ENCODE assay signal across 10 mouse cellular contexts in the genomic region with DNA sequence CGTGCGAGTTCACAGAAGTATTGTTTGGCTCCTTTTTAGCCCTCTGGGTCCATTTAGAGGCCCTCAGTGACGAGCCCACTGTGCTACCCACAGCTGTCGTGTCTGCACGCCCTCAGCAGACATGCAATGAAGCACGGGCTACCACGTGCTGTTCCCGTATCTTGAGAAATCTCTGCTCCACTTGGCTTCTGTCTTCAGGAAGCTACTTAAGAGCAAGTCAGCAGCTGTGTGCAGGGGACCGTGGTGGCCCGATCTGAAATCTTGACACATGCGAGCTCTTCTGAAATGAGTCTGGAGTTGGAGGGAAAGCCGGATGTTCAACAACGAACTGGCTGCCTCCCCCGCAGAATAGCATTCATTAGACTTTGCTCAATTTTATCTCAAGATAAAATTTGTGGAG. TPM values are rescaled to one million over a fixed set of nuclear protein-coding genes. Genes with fewer than 3 reads are reported as not detected.
DNase-seq lines count a peak whose midpoint lies in the region; ATAC-seq and TF ChIP-seq lines count a peak whose summit lies in the region.
"Had no signal": no experiment of that assay in that cellular context is flagged by ENCODE, and none has a peak within 500 bp of the region (broad histone marks: within the 10 kb centered on the region; RNA-seq: fewer than 3 reads in every experiment).

No protein-coding gene starts in this region.

- H3K36me3 ChIP-seq in liver, postnatal 0 days (replicated peaks; ENCODE audit: insufficient read depth, low read length): no peaks in the 10 kb centered on the region
- H3K36me3 ChIP-seq in heart, embryonic 16.5 days (ENCODE audit: control insufficient read depth, insufficient read depth): no peaks in the 10 kb centered on the region
- H3K36me3 ChIP-seq in kidney, embryonic 14.5 days (ENCODE audit: control insufficient read depth, insufficient read depth, low read length): no peaks in the 10 kb centered on the region
- no peaks in the 10 kb centered on the region for H3K36me3 ChIP-seq in forebrain, embryonic 14.5 days (ENCODE audit: control insufficient read depth, insufficient read depth, low read length)

- no peaks in the 10 kb centered on the region for H3K27me3 ChIP-seq in liver, postnatal 0 days (ENCODE audit: insufficient read depth, low read length)
- no peaks in the 10 kb centered on the region for H3K27me3 ChIP-seq in heart, embryonic 16.5 days (ENCODE audit: control insufficient read depth, insufficient read depth, low read length)
- H3K27me3 ChIP-seq in kidney, embryonic 14.5 days (ENCODE audit: control insufficient read depth, insufficient read depth, low read length): 0 out of 2 replicates have a peak, but pooled peaks cover 4% of the 10 kb centered on the region
- H3K27me3 ChIP-seq in forebrain, embryonic 14.5 days (replicated peaks; ENCODE audit: control insufficient read depth, insufficient read depth, low read length): no peaks in the 10 kb centered on the region

- peaks cover 6% of the 10 kb centered on the region for H3K9me3 ChIP-seq in liver, postnatal 0 days (ENCODE audit: low read length)
- 0 out of 2 replicates have a peak, but pooled peaks cover 2% of the 10 kb centered on the region for H3K9me3 ChIP-seq in heart, embryonic 16.5 days (replicated peaks; ENCODE audit: control insufficient read depth, low read length)
- H3K9me3 ChIP-seq in kidney, embryonic 14.5 days (ENCODE audit: control insufficient read depth, low read length): no peaks in the 10 kb centered on the region
- H3K9me3 ChIP-seq in forebrain, embryonic 14.5 days (replicated peaks; ENCODE audit: control insufficient read depth, low read length): no peaks in the 10 kb centered on the region

- 65% methylated on average over 14 of the region's 14 CpGs for WGBS in liver, postnatal 0 days (ENCODE audit: insufficient replicate concordance)
- WGBS in heart, embryonic 16.5 days: 41% methylated on average over 14 of the region's 14 CpGs
- WGBS in kidney, embryonic 14.5 days: 23% methylated on average over 14 of the region's 14 CpGs
- WGBS in forebrain, embryonic 14.5 days: 74% methylated on average over 14 of the region's 14 CpGs

- H3K27ac ChIP-seq in liver, postnatal 0 days (ENCODE audit: low read depth): no peak overlapping the region
- H3K27ac ChIP-seq in heart, embryonic 16.5 days (ENCODE audit: low read length): no peak overlapping the region
- H3K27ac ChIP-seq in kidney, embryonic 14.5 days (ENCODE audit: low read depth, low read length): no peak overlapping the region
- no peak overlapping the region for H3K27ac ChIP-seq in forebrain, embryonic 14.5 days (ENCODE audit: low read depth, low read length)
- H3K27ac ChIP-seq: layer of hippocampus, adult 2 months had no signal

- H3K4me1 ChIP-seq in liver, postnatal 0 days (ENCODE audit: insufficient read depth): no peaks in the 10 kb centered on the region
- H3K4me1 ChIP-seq in heart, embryonic 16.5 days (ENCODE audit: control insufficient read depth, insufficient read depth, low read length): peaks cover 10% of the 10 kb centered on the region
- H3K4me1 ChIP-seq in kidney, embryonic 14.5 days (ENCODE audit: control insufficient read depth, insufficient read depth, low read length): peaks cover 10% of the 10 kb centered on the region; the same call in 1 of the 2 replicates
- H3K4me1 ChIP-seq in forebrain, embryonic 14.5 days (ENCODE audit: control insufficient read depth, insufficient read depth, low read length): no peaks in the 10 kb centered on the region

- no peak overlapping the region for H3K4me3 ChIP-seq in liver, postnatal 0 days (ENCODE audit: low read depth, low read length)
- H3K4me3 ChIP-seq in heart, embryonic 16.5 days (ENCODE audit: low read length): no peak overlapping the region
- no peak overlapping the region for H3K4me3 ChIP-seq in kidney, embryonic 14.5 days (ENCODE audit: low read length)
- no peak overlapping the region for H3K4me3 ChIP-seq in forebrain, embryonic 14.5 days (ENCODE audit: low read depth, low read length)
- H3K4me3 ChIP-seq: layer of hippocampus, adult 2 months had no signal

- peak; percentile 31; the same call in 1 of the 2 replicates for ATAC-seq in liver, postnatal 0 days
- peak; percentile 49; the same call in 1 of the 2 replicates for ATAC-seq in heart, embryonic 16.5 days (replicated peaks; ENCODE audit: extremely low read depth, insufficient read depth, low FRiP score)
- ATAC-seq in kidney, embryonic 14.5 days (ENCODE audit: low FRiP score, low TSS enrichment): peak; percentile 60; the same call in 1 of the 2 replicates
- ATAC-seq in forebrain, embryonic 14.5 days: no peak

- no peak overlapping the region for H3K4me2 ChIP-seq in liver, postnatal 0 days (ENCODE audit: low read depth, low read length)
- 0 out of 2 replicates have a peak overlapping the region, but pooled peaks have one; percentile 3 for H3K4me2 ChIP-seq in heart, embryonic 16.5 days (ENCODE audit: low read depth, low read length)
- no peak overlapping the region; the same call in 1 of the 2 replicates for H3K4me2 ChIP-seq in kidney, embryonic 14.5 days (replicated peaks; ENCODE audit: low read depth, low read length)
- H3K4me2 ChIP-seq in forebrain, embryonic 14.5 days (ENCODE audit: low read length): no peak overlapping the region

- TF ChIP-seq EP300 in liver, postnatal 0 days (IDR thresholded peaks at IDR 0.05; ENCODE audit: low read depth): no peak

- DNase-seq in liver, postnatal 0 days: no peak
- DNase-seq in liver: no peak
- DNase-seq in lung, postnatal 4 days: peak; percentile 28 to 78
- DNase-seq in urinary bladder, postnatal 25 days (ENCODE audit: low spot score): no peak
- no peak for DNase-seq in forebrain, embryonic 14.5 days (ENCODE audit: low spot score)
- no peak for DNase-seq in spleen, adult 18-20 months
- DNase-seq: right cerebral cortex, adult 18-20 months had no signal

- no peak for TF ChIP-seq CTCF in liver, postnatal 0 days (IDR thresholded peaks at IDR 0.05; ENCODE audit: low read depth)

- no peak overlapping the region for H3K9ac ChIP-seq in liver, postnatal 0 days (replicated peaks)
- H3K9ac ChIP-seq in heart, embryonic 16.5 days (ENCODE audit: low read length): no peak overlapping the region
- H3K9ac ChIP-seq in kidney, embryonic 14.5 days (ENCODE audit: low read depth, low read length): no peak overlapping the region
- H3K9ac ChIP-seq in forebrain, embryonic 14.5 days (ENCODE audit: low read length): no peak overlapping the region

RNA-seq across cellular contexts. Expression of gene Cfap298, which starts 43.3 kb away (rescaled TPM):
- polyA plus RNA-seq in liver, postnatal 0 days (2015; fragmentation: Nextera tagmentation; extraction: Ambion mirVana): 16.1 and 16.8 TPM in 2 replicates
- polyA plus RNA-seq in heart, embryonic 16.5 days (2015; fragmentation: Nextera tagmentation; extraction: Ambion mirVana): 48.2 and 54.4 TPM in 2 replicates
- 47.7 and 50.7 TPM in 2 replicates for polyA plus RNA-seq in kidney, embryonic 14.5 days (2014; fragmentation: Nextera tagmentation; extraction: Ambion mirVana)
- polyA plus RNA-seq in forebrain, embryonic 14.5 days (2014; fragmentation: Nextera tagmentation; extraction: Ambion mirVana): 49.0 and 60.0 TPM in 2 replicates

Comparison
In these comparisons a context has a peak if more than half of its experiments do, and no peak if none do; other contexts are left out.
1. DNase-seq: peak in lung, postnatal 4 days (2 of 2); none in liver, postnatal 0 days (single experiment), liver (single experiment), urinary bladder, postnatal 25 days (single experiment), forebrain, embryonic 14.5 days (single experiment) and spleen, adult 18-20 months (0 of 2).